Mouse (Mus musculus) embryonic facial prominence, embryonic 11.5 days (tissue): ENCODE data around the gene Ifi202b. TPM values are rescaled to one million over a fixed set of nuclear protein-coding genes. Genes with fewer than 3 reads are reported as not detected.
"Not testable (repeated sequence)": the region's sequence is repeated elsewhere in the genome, so short reads cannot be mapped to it uniquely, and the experiment has no call there.

ENCODE experiments used
- ATAC-seq: fragments of 200-750 bp; cut with Nextera tagmentation; replicated peaks from 2 replicates; pipeline ENCODE4 v1.8.0; 2017; ENCODE audit warnings: low read depth; ENCODE audit not compliant: insufficient number of reproducible peaks, low FRiP score, low TSS enrichment
- DNase-seq: peaks from one replicate; pipeline ENCODE4 v3.0.0-alpha.2; 2015; ENCODE audit warnings: low spot score
- H3K27ac ChIP-seq: fragments of 300-500 bp; sonication (generic); replicated peaks from 2 replicates; pipeline ENCODE4 v1.5.1; 2014; ENCODE audit warnings: mild to moderate bottlenecking, low read depth, low read length, control low read depth
- H3K27me3 ChIP-seq: fragments of 300-500 bp; sonication (generic); 2 replicates; pipeline ENCODE4 v1.6.1; 2014; ENCODE audit warnings: mild to moderate bottlenecking, low read length, moderate library complexity, mixed read lengths; ENCODE audit not compliant: control insufficient read depth, insufficient read depth
- H3K36me3 ChIP-seq: fragments of 300-500 bp; sonication (generic); replicated peaks from 2 replicates; pipeline ENCODE4 v1.6.1; 2014; ENCODE audit warnings: low read depth, mild to moderate bottlenecking, low read length, moderate library complexity, mixed read lengths; ENCODE audit not compliant: control insufficient read depth, insufficient read depth
- H3K4me1 ChIP-seq: fragments of 300-500 bp; sonication (generic); 2 replicates; pipeline ENCODE4 v1.6.1; 2014; ENCODE audit warnings: low read length, mixed read lengths; ENCODE audit not compliant: control insufficient read depth, insufficient read depth
- H3K4me2 ChIP-seq: fragments of 300-500 bp; sonication (generic); 2 replicates; pipeline ENCODE4 v1.6.1; 2014; ENCODE audit warnings: low read depth, mild to moderate bottlenecking, control low read depth, low read length, moderate library complexity
- H3K4me3 ChIP-seq: fragments of 300-500 bp; sonication (generic); 2 replicates; pipeline ENCODE4 v1.5.1; 2014; ENCODE audit warnings: low read depth, low read length, control low read depth
- H3K9ac ChIP-seq: fragments of 300-500 bp; sonication (generic); replicated peaks from 2 replicates; pipeline ENCODE4 v1.6.1; 2014; ENCODE audit warnings: mild to moderate bottlenecking, control low read depth, low read length
- H3K9me3 ChIP-seq: fragments of 300-500 bp; sonication (generic); replicated peaks from 2 replicates; pipeline ENCODE4 v1.6.1; 2016; ENCODE audit warnings: mild to moderate bottlenecking, low read length, inconsistent platforms, mixed read lengths; ENCODE audit not compliant: control insufficient read depth
- whole genome bisulfite sequencing: fragments of 180-500 bp; shearing (Covaris S2); extraction: QIAGEN DNeasy Blood & Tissue Kit; methylation state at CpG from one replicate; pipeline ENCODE4 v1.1.7; 2014; 5-methylcytosine and 5-hydroxymethylcytosine counted together
- polyA plus RNA-seq: library from polyadenylated mRNA; unstranded; fragments of >200 nt; fragmentation: Nextera tagmentation; extraction: Ambion mirVana; gene quantifications from 2 replicates; pipeline ENCODE4 v1.2.1, GENCODE M21; 2014

Ifi202b gene
- polyA plus RNA-seq, 1 experiment from 2014 or later = 0.20 TPM

DNA sequence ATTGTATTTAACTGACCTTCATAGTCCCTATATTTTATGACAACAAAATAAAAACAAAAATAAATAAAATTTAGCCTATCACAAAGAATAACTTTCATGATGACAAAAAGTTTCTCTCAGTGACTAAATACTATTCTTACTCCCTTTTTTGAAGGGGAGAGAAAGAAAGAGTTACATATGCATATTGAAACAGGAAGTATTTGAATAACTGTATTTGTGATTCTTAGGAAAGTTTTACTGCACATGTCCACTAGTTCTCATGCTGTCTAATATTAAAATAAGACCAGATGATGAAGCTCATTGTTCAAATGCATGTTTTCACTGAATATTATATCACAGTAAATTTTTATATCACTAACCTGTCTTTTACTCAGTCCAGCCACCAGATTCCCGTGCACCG is 41.0 kb downstream of the Ifi202b start:
- ATAC-seq, H3K9ac ChIP-seq, H3K4me3 ChIP-seq, H3K27ac ChIP-seq, H3K27me3 ChIP-seq, H3K4me1 ChIP-seq, H3K4me2 ChIP-seq, DNase-seq, H3K36me3 ChIP-seq, H3K9me3 ChIP-seq: not testable (repeated sequence)
- 92% methylated on average over 2 of the region's 2 CpGs for WGBS

DNA sequence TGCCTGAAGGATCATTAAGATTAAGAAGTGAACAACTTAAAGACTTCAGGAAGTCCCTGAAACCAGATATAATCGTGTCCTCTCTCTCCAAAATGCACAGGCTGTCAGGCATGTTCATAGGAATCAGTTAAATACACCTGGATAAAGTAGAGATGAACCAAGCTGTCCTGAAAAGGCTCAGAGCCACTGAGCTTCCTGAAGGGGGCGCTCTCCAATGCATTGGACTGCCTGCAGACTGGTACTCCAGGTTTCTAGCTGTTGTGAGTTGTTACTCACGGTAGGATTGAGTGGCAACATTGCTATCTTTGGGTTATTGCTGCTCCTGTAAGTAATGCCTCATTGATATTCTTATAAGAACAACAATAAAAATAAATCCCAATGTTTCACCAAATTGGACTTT is 63.3 kb downstream of the Ifi202b start:
- not testable (repeated sequence) for ATAC-seq, H3K27me3 ChIP-seq, DNase-seq, H3K9me3 ChIP-seq, H3K4me1 ChIP-seq, H3K27ac ChIP-seq, H3K4me2 ChIP-seq, H3K9ac ChIP-seq, H3K36me3 ChIP-seq, H3K4me3 ChIP-seq
- WGBS = 74% methylated on average over 2 of the region's 3 CpGs

DNA sequence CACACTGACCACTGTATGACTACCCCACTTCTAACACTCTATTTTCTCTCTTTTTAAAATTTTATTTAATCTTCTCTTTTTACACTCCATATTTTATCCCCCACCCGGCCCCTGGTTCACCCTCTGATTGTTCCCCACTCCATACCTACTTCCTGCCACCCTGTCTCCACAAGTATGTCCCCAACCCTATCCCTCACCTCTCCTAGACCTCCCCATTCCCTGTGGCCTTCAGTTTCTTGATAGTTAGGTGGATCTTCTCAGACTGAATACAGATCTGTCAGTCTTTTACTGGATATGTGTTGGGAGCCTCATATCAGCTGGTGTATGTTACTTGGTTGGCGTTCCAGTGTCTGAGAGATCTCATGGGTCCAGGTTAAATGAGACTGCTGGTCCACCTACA is 68.0 kb downstream of the Ifi202b start:
- no peaks in the 10 kb centered on the region for H3K4me1 ChIP-seq

DNA sequence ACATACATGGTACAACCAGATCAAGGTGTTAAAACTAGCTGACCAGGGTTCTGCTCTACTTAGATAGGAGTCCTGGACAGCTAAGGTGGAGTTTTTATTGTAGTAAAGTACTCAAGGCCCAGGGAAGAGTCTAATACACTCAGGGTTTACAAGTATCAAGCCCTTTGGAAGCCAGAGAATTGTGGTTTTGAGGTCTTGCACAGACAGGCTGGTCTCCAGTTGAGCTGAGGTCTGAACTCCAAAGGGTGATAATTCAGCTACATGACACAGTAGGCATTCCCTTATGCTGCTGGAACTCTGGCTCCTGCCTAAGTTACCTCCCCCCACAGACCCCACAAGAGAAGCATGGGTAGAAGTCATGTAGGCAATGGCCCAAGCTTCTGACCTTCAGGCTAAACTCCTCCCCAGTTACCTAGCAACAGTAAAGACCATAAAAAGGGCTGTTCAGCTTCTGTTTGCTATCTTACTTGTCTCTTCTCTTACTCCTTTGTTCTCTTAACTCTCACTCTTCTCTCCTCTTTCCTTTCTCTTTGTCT is 69.2 kb downstream of the Ifi202b start:
- H3K27me3 ChIP-seq, H3K4me1 ChIP-seq, H3K4me3 ChIP-seq, ATAC-seq, H3K9me3 ChIP-seq, H3K4me2 ChIP-seq, H3K27ac ChIP-seq, H3K9ac ChIP-seq, H3K36me3 ChIP-seq, DNase-seq: not testable (repeated sequence)

More for the DNA sequence above, 68.0 kb downstream of the Ifi202b start:
- H3K36me3 ChIP-seq = no peaks in the 10 kb centered on the region
- no peak overlapping the region for H3K9ac ChIP-seq
- no peak overlapping the region for H3K27ac ChIP-seq
- DNase-seq = no peak
- no peaks in the 10 kb centered on the region for H3K9me3 ChIP-seq
- H3K4me2 ChIP-seq = no peak overlapping the region
- H3K27me3 ChIP-seq = no peaks in the 10 kb centered on the region
- 79% methylated on average over 2 of the region's 2 CpGs for WGBS
- ATAC-seq = no peak; the same call in 1 of the 2 replicates
- H3K4me3 ChIP-seq = no peak overlapping the region

Other genes starting within 250 kb of the Ifi202b start
- 0.74 and 0.95 TPM in 2 replicates for gene Ifi207, start 241.0 kb downstream of the Ifi202b start, polyA plus RNA-seq
- gene Ifi204, start 215.8 kb downstream of the Ifi202b start, polyA plus RNA-seq = 1.00 and 1.0 TPM in 2 replicates
- gene Ifi211, start 69.7 kb downstream of the Ifi202b start, polyA plus RNA-seq = 0.28 and 0.40 TPM in 2 replicates
- 0.49 and 0.75 TPM in 2 replicates for gene Mndal, start 40.3 kb downstream of the Ifi202b start, polyA plus RNA-seq
- gene Ifi203, start 40.1 kb downstream of the Ifi202b start, polyA plus RNA-seq = 0.17 and 0.38 TPM in 2 replicates
- not detected in 2 replicates for gene Ifi205, start 49.1 kb upstream of the Ifi202b start, polyA plus RNA-seq
- gene Olfr433, start 58.0 kb upstream of the Ifi202b start, polyA plus RNA-seq = not detected in 2 replicates
- gene Olfr432, start 66.5 kb upstream of the Ifi202b start, polyA plus RNA-seq = not detected in 2 replicates
- gene Olfr430, start 83.9 kb upstream of the Ifi202b start, polyA plus RNA-seq = 0.07 TPM in 1 of 2 replicates, not detected in the other
- not detected in 2 replicates for gene Olfr429, start 101.6 kb upstream of the Ifi202b start, polyA plus RNA-seq
- not detected in 2 replicates for gene Olfr427, start 114.1 kb upstream of the Ifi202b start, polyA plus RNA-seq
- gene Olfr231, start 138.4 kb upstream of the Ifi202b start, polyA plus RNA-seq = 0.64 and 0.90 TPM in 2 replicates
- 0.29 TPM in 1 of 2 replicates, not detected in the other for gene Olfr424, start 148.8 kb upstream of the Ifi202b start, polyA plus RNA-seq
- gene Olfr420, start 172.9 kb upstream of the Ifi202b start, polyA plus RNA-seq = 0.14 and 0.34 TPM in 2 replicates
- 2.0 and 2.4 TPM in 2 replicates for gene Spta1, start 190.0 kb upstream of the Ifi202b start, polyA plus RNA-seq